Mouse (Mus musculus) left cerebral cortex, adult 8-10 months (tissue): ENCODE measurements around the gene Gm11541. TPM values are rescaled to one million over a fixed set of nuclear protein-coding genes. Genes with fewer than 3 reads are reported as not detected.
"Not testable (repeated sequence)": the region's sequence is repeated elsewhere in the genome, so short reads cannot be mapped to it uniquely, and the experiment has no call there.

ENCODE experiments used
- DNase-seq, 2 experiments: peaks; one replicate each; pipeline ENCODE4 v3.0.0; 2022; ENCODE audit warnings: low spot score in 2 of 2
- total RNA-seq, 4 experiments: library from RNA; stranded (reverse); gene quantifications; 2 replicates each; pipeline ENCODE4 v1.2.4; 2022

The Gm11541 gene
- total RNA-seq, 4 experiments from 2014 or later: not detected

- no peak for DNase-seq
Measured at GRCm38 (mm10) chr11:94697703-94698464, 6.4 kb downstream of the Gm11541 start.

DNA sequence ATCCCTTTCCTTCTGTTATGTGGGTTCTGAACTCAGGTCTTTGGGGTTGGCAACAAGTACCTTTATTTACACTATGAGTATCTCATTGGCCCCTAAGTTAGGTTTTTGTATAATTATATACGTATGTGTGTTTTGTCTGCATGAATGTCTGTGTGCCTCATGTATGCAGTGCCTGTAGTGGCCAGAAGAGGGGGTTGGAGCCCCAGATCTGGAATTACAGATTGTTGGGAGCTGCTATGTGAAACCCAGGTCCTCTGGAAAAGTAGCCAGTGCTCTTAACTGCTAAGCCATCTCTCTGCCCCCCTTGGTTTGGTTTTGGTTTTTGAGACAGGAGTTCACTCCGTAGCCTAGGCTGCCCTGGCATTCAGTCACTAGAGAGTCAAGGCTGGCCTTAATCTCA is 7.2 kb downstream of the Gm11541 start:
- DNase-seq: no peak

DNA sequence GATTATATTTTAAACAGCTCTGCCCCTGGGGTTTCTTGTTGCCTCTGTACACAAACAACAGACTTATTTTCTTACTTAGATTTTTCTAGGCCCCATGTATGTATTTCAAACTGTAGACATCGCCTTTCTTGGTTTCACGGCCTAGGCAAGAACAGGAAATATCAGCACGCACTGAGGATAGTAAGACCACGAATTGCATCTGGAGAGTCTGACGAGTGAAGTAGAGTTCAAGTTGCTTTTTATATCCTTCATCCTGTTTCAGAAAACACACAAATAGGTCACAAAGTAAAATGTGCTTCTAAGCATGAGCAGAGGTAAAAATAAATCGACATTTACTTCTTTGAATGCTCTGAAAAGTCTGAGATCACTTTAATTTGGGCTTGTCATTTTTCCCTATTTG is 8.8 kb downstream of the Gm11541 start:
- DNase-seq: no peak

DNA sequence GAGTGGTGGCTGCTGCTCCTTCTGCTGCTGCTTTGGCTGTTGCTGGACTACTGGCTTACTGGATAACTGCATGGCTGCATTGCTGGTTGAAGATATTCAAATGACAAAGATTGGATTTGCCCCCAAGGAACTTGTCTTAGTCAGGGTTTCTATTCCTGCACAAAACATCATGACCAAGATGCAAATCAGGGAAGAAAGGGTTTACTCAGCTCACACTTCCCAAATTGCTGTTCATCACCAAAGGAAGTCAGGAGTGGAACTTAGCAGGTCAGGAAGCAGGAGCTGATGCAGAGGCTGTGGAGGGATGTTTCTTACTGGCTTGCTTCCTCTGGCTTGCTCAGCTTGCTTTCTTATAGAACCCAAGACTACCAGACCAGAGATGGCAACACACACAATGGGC is 11.8 kb downstream of the Gm11541 start:
- not testable (repeated sequence) for DNase-seq

DNA sequence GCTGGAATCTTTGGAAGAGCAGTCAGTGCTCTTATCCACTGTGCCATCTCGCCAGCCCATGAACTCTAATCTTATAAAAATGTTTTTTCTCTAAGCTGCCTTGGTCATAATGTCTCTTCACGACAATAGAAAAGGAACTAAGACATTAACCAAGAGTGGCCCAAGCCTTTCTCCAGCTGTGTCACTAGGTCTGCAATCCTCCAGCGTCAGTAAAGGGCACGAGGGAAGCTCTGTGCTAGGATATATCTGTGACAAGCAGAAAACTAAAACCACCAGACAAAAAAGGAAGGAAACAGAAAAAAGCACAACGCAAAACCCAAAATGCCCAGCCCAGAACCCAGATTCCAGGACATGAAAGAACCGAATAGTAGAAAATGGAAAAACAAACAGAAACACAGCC is 17.1 kb downstream of the Gm11541 start:
- no peak for DNase-seq

GRCm38 (mm10) chr11:94682427-94682826 is 21.9 kb downstream of the Gm11541 start:
- no peak for DNase-seq

DNA sequence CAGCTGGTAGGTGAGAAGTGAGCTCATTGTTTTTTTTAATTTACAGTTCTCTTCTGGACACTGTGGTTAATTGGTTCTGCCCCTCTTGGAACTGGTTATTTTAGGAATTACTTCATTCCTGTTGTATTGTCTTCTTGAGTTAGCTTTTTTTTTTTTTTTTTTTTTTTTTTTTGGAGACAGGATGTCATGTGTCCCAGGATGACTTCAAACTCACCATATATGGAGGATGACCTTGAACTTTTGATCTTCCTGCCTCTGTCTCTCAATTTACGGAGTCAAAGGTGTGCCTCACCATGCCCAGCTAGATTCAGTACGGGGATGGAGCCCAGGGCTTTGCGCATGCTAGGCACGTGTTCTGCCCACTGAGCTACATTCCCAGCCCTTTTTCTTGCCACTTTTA is 22.7 kb downstream of the Gm11541 start:
- DNase-seq: no peak

DNA sequence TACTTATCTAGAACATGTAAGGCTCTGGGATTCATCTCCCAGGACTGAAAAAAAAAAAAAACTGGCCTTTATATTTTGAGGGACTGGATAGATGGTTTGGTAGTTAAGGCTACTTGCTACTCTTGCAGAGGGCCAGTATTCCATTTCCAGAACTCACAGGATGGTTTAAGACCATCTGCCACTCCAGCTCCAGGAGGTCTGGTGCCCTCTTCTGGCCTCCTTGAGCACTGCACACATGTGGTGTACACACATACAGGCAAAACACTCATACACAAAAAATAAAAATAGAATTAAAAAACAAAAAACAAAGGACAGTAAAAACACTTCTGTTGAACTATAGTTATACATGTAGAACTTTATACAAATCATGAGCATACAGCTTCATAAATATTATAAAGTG is 23.7 kb downstream of the Gm11541 start:
- no peak for DNase-seq

DNA sequence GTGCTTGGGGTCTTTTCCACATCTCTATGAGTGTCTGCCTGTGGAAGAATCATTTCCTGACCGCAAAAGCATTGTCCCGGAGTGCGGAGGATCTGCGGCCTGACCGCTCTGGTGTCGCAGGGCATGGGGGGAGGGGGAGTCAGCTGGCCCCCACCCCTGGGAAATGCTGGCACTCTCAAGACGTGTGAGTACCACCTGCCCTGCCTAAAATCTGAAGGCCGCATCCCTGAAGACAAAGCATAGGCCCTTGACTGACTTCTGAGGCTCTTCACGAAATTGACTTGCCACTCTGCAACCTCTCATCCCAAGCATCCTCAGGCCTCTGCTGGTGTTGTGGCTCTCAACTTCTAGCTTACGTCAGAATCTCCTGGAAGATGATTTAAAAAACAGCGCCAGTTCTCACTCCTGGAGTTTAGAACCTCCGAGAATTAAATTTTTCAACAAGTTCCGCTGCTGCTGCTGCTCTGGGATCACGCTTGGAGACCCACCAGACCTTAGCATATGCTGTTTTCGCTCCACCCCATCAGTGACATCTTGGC is 26.6 kb downstream of the Gm11541 start:
- no peak for DNase-seq

GRCm38 (mm10) chr11:94676754-94677606 is 27.3 kb downstream of the Gm11541 start, which contains the start of gene Xylt2:
Gene Xylt2, minus strand, starts transcription at chr11:94677515.
- DNase-seq: peak; percentile 69 to 87

GRCm38 (mm10) chr11:94676308-94676707 is 28.0 kb downstream of the Gm11541 start:
- no peak for DNase-seq

- DNase-seq: no peak
Measured at GRCm38 (mm10) chr11:94675446-94675845, 28.9 kb downstream of the Gm11541 start.

- no peak for DNase-seq
Measured at GRCm38 (mm10) chr11:94674984-94675383, 29.3 kb downstream of the Gm11541 start.

GRCm38 (mm10) chr11:94665281-94665680 is 39.0 kb downstream of the Gm11541 start:
- DNase-seq: no peak

GRCm38 (mm10) chr11:94661344-94661743 is 43.0 kb downstream of the Gm11541 start:
- no peak for DNase-seq

DNA sequence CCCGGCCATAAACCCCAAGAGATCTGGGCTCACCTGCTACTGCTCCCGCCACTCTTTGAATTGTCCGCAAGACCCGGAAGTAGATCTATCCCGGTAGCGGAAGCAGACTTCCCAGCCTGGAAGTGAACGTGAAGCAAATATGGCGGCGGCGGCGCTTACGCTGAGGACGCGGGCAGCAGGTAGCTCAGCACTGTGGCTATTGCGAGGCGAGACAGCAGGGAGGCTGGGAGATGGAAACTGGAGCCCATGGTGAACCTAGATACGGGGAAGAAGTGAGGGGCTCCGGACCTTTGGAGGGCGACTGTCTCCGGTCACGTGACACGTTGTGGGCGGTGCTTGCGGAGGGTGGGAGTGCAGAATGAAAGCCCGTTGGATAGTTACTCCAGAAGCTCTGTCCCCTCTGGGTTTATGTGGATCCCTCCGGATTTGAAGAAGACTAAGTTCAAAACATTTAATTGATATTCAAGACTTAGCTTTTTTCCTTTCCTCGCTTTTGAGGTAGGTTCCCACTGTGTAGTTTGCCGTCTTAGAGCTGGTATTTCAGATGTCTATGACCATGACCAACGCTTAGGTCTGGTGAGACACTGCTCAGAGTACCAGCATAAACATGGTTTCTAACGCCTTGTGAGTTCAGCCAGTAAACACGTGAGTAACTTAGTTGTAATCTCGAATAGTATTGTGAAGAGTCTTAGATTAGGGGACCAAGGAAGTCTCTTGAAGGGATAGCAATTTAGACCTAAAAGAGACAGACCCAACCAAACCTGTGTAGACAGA is 50.4 kb downstream of the Gm11541 start, which contains the start of the genes Mrpl27 and Eme1:
Gene Mrpl27, plus strand, starts transcription at position 105 of the 774 bp plus-strand sequence.
Gene Eme1, minus strand, starts transcription at position 302 of the 774 bp plus-strand sequence.
- peak; percentile 78 to 88 for DNase-seq

DNA sequence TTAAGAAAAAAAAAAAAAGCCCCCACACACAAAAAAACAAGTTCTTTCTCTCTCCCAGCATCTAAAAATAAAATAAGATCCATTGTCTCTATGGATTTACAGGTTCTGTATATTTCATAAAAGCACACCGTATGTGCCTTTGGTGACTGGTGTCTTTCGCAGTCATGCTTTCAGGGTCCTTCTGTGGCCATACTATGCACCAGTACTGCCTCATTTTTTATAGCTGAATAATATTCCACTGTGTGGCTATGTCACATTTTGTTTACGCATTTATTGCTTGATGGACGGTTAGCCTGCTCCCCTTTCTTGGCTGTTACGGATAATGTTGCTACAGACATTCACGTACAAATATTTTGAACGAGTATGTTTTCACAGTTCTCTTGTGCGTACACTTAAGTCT is 51.3 kb downstream of the Gm11541 start:
- no peak for DNase-seq

DNA sequence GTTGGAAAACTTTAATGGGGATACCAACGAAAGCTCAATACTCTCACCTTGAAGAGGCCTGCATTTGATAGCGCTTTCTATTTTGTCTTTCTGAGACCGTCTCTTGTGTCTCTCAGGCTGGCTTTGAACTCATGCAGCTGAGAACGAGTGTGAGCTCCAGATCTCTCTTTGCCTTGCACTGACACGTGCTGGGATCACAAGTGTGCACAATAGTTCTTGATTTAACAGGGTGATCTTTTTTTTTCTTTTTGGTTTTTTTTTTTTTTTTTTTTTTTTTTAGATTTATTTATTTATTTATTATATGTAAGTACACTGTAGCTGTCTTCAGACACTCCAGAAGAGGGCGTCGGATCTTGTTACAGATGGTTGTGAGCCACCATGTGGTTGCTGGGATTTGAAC is 53.1 kb downstream of the Gm11541 start:
- DNase-seq: not testable (repeated sequence)

- DNase-seq: no peak
Measured at GRCm38 (mm10) chr11:94646457-94646856, 57.8 kb downstream of the Gm11541 start.
